Mouse (Mus musculus) colon, adult 2 months (tissue): ENCODE results near the gene 4930544G11Rik. TPM values are rescaled to one million over a fixed set of nuclear protein-coding genes. Genes with fewer than 3 reads are reported as not detected.

ENCODE experiments used
- polyA plus RNA-seq: library from polyadenylated mRNA; depleted of rRNA; stranded (reverse); fragments of >200 nt; gene quantifications from 2 replicates; pipeline ENCODE4 v1.2.3, GENCODE M21; 2012; rRNA removed

The 4930544G11Rik gene
- polyA plus RNA-seq: not detected in 2 replicates

DNA sequence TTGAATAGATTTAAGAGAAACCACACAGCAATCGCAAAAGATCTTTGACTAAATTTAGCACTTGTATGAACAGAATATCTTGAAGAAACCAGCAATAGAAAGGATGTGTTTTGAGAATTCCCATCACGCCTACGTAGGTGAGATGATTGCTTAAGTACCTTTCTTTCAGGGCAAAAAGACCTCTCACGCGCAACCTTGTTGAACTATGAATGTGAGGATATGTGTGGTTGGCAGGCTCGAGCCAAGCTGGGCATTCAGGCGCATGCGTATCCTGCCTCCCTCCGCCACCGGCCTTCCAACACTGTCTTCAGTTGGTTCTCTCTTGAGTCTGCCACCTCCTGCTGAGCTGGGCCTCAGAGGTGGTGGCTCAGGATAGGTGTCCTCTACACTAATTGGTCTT is at the start of gene 4930544G11Rik:
4930544G11Rik (plus strand) TSS at position 301 of the 400 bp plus-strand sequence.

Other genes starting within 250 kb of the 4930544G11Rik start
- gene Prdm5, start 173.6 kb upstream of the 4930544G11Rik start, polyA plus RNA-seq: 0.58 and 0.71 TPM in 2 replicates